Mouse (Mus musculus): ENCODE results near the gene Mfsd4b4.
"Not testable (repeated sequence)": the region's sequence is repeated elsewhere in the genome, so short reads cannot be mapped to it uniquely, and the experiment has no call there.

DNA sequence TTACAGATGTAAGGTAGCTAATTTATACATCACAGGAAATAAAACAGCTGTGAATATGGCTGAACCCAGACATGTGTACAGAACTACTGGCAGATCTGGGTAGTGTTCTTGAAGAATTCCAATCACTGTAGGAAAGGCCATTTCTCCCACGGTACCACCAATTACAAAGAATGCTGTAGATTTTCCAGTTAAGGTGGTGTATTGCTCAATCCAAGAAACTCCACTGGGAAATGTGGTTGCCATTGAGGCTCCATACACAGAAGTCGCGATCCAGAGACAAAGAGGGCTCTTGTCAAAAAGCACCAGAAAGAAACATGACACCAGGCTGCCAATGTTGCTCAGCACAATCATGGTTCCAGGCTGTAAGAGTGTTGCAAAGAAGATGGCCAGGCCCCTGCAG is 48.2 kb upstream of the Mfsd4b4 start:
- not testable (repeated sequence) for TF ChIP-seq CTCF (IDR thresholded peaks at IDR 0.05; ENCODE audit: control insufficient read depth, insufficient read depth, low read length); POLR2A (IDR thresholded peaks at IDR 0.05; ENCODE audit: borderline replicate concordance, control insufficient read depth, low read depth, low read length)

Measured in bone marrow, adult 2 months (tissue).